Mouse (Mus musculus) olfactory bulb, adult 2 months (tissue): Measurements from ENCODE around the gene Tex22. TPM values are rescaled to one million over a fixed set of nuclear protein-coding genes. Genes with fewer than 3 reads are reported as not detected.
A peak's percentile ranks its signal among the peaks of the same experiment; 100 is the strongest.

Experiments used
- H3K27ac ChIP-seq: fragments of 200-500 bp; 2 replicates; pipeline ENCODE4 v1.5.1; 2012; ENCODE audit warnings: low read depth, low read length; ENCODE audit not compliant: insufficient read depth
- H3K4me1 ChIP-seq: fragments of 200-500 bp; 2 replicates; pipeline ENCODE4 v1.6.1; 2012; ENCODE audit warnings: low read length; ENCODE audit not compliant: control insufficient read depth, insufficient read depth
- H3K4me3 ChIP-seq: fragments of 200-500 bp; 2 replicates; pipeline ENCODE4 v1.5.1; 2012; ENCODE audit warnings: mild to moderate bottlenecking, low read depth, low read length, moderate library complexity; ENCODE audit not compliant: insufficient read depth
- CTCF ChIP-seq: fragments of 200-500 bp; IDR thresholded peaks from 2 replicates; pipeline ENCODE4 v1.5.1; 2012; ENCODE audit warnings: low read depth, mild to moderate bottlenecking, low read length, moderate library complexity; ENCODE audit not compliant: insufficient read depth
- POLR2A ChIP-seq: fragments of 200-500 bp; IDR thresholded peaks from 2 replicates; pipeline ENCODE4 v1.6.1; 2012; ENCODE audit warnings: mild to moderate bottlenecking, low read depth, low read length, moderate library complexity; ENCODE audit not compliant: insufficient read depth
- WGBS: fragments of 180-500 bp; shearing (Covaris S2); methylation state at CpG from one replicate; pipeline ENCODE4 v1.1.7; 2018; 5-methylcytosine and 5-hydroxymethylcytosine counted together
- polyA plus RNA-seq: library from polyadenylated mRNA; stranded (reverse); fragments of >200 nt; gene quantifications from 2 replicates; pipeline ENCODE4 v1.2.4, GENCODE M21; 2012; ENCODE audit warnings: low replicate concordance; ENCODE audit not compliant: missing spikeins, insufficient read depth, insufficient read length

The Tex22 gene
- polyA plus RNA-seq, 1 experiment, result not detected

GRCm38 (mm10) chr12:113071827-113072226 lies 2.5 kb upstream of the Tex22 start:
- H3K4me1 ChIP-seq, result peaks cover 21% of the 10 kb centered on the region
- no peak overlapping the region for H3K4me3 ChIP-seq
- WGBS, result 83% methylated on average over 6 of the region's 6 CpGs
- H3K27ac ChIP-seq, result no peak overlapping the region
- TF ChIP-seq POLR2A (no peak), CTCF (no peak)

- TF ChIP-seq CTCF, result no peak
- no peak for TF ChIP-seq POLR2A
- 14% methylated on average over 15 of the region's 15 CpGs for WGBS
- peak overlapping the region; percentile 22 for H3K27ac ChIP-seq
- peak overlapping the region; percentile 57 for H3K4me3 ChIP-seq
- H3K4me1 ChIP-seq, result peaks cover 21% of the 10 kb centered on the region
Measured at GRCm38 (mm10) chr12:113073420-113074328, 628 bp upstream of the Tex22 start.

- TF ChIP-seq POLR2A (peak; percentile 56; the same call in 1 of the 2 replicates), CTCF (peak; percentile 86)
- Histone ChIP-seq H3K27ac (peak overlapping the region; percentile 91), H3K4me3 (peak overlapping the region; percentile 57), H3K4me1 (peaks cover 21% of the 10 kb centered on the region)
- WGBS, result 3% methylated on average over 10 of the region's 10 CpGs
Measured at GRCm38 (mm10) chr12:113075063-113075454, 757 bp downstream of the Tex22 start.

- H3K4me3 ChIP-seq, result no peak overlapping the region
- TF ChIP-seq POLR2A (no peak), CTCF (no peak)
- peak overlapping the region; percentile 31; the same call in 1 of the 2 replicates for H3K27ac ChIP-seq
- WGBS, result 58% methylated on average over 6 of the region's 6 CpGs
- peaks cover 21% of the 10 kb centered on the region for H3K4me1 ChIP-seq
Measured at GRCm38 (mm10) chr12:113075486-113075885, 1.2 kb downstream of the Tex22 start.

- 87% methylated on average over 3 of the region's 3 CpGs for WGBS
- no peak overlapping the region for H3K4me3 ChIP-seq
- TF ChIP-seq CTCF (no peak), POLR2A (no peak)
- H3K27ac ChIP-seq, result no peak overlapping the region
- H3K4me1 ChIP-seq, result no peaks in the 10 kb centered on the region
Measured at GRCm38 (mm10) chr12:113087276-113087675, 13.0 kb downstream of the Tex22 start.

- 68% methylated on average over 4 of the region's 4 CpGs for WGBS
- no peak for TF ChIP-seq CTCF
- no peak for TF ChIP-seq POLR2A
- Histone ChIP-seq H3K4me3 (no peak overlapping the region), H3K27ac (no peak overlapping the region), H3K4me1 (no peaks in the 10 kb centered on the region)
Measured at GRCm38 (mm10) chr12:113088026-113088425, 13.7 kb downstream of the Tex22 start.

- 94% methylated on average over 6 of the region's 6 CpGs for WGBS
- Histone ChIP-seq H3K27ac (no peak overlapping the region), H3K4me1 (no peaks in the 10 kb centered on the region), H3K4me3 (no peak overlapping the region)
- no peak for TF ChIP-seq POLR2A
Measured at GRCm38 (mm10) chr12:113089107-113089506, 14.8 kb downstream of the Tex22 start.

- TF ChIP-seq CTCF (no peak), POLR2A (no peak)
- WGBS, result 88% methylated on average over 17 of the region's 17 CpGs
- Histone ChIP-seq H3K4me1 (no peaks in the 10 kb centered on the region), H3K27ac (no peak overlapping the region), H3K4me3 (no peak overlapping the region)
Measured at GRCm38 (mm10) chr12:113090053-113090452, 15.8 kb downstream of the Tex22 start.

- Histone ChIP-seq H3K4me3 (no peak overlapping the region), H3K27ac (no peak overlapping the region), H3K4me1 (peaks cover 40% of the 10 kb centered on the region)
- WGBS, result 70% methylated on average over 5 of the region's 5 CpGs
- TF ChIP-seq CTCF (no peak), POLR2A (no peak)
Measured at GRCm38 (mm10) chr12:113097040-113097439, 22.7 kb downstream of the Tex22 start.

- Histone ChIP-seq H3K27ac (peak within 1 kb of the TSS; percentile 52), H3K4me3 (peak within 1 kb of the TSS; percentile 84), H3K4me1 (peaks cover 46% of the 10 kb centered on the region)
- TF ChIP-seq CTCF, result no peak
- peak; percentile 15; the same call in 1 of the 2 replicates for TF ChIP-seq POLR2A
- WGBS, result 3% methylated on average over 38 of the region's 53 CpGs
Measured at GRCm38 (mm10) chr12:113097749-113098281, 23.5 kb downstream of the Tex22 start, which contains the start of gene Mta1. Gene Mta1 (plus strand): TSS chr12:113098278.
